Mouse (Mus musculus): ENCODE data around the gene Large1.

DNA sequence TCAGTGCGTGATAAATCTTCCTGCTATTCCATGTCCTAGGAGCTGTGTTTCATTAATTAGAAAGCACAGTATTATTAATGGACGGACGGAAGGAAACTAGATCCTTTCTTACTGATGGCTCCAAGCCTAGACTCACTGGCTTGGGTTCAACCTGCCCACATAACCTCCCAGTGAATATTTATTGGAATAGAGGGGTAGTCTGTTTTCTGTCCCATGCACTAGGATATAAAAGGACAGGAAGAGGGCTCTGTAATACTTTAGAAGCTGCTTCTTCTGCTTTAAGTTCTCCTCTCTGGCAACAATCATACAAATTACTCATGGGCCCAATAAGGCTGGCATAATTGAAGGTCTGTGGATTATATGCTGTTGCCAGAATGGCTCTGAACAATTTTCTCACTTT lies 398.3 kb downstream of the Large1 start:
- TF ChIP-seq CTCF (IDR thresholded peaks at IDR 0.05; ENCODE audit: low read depth, low read length) (no peak), POLR2A (IDR thresholded peaks at IDR 0.05; ENCODE audit: extremely low read depth, insufficient read depth, low read length) (no peak)
